Mouse (Mus musculus): ENCODE measurements around the gene Khdc4.

The Khdc4 gene

DNA sequence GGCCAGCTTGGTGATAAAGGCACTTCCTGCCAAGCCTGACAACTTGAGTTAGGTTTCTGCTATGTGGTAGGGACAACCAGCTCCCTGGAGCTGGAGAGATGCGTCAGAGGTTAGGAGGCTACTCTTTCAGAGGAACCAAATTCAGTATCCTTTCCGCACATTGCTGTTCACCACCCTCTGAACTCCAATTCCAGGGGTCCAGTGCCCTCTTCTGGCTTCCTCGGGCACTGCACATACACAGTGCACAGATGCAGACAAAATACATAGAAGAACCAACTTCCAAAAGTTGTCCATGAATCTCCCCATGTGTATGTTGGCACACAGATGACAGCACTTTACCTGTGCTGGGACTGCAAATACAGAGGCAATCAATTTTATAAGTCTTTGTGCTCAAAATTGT lies 53.0 kb downstream of the Khdc4 start:
- DNase-seq, result peak; percentile 80

- DNase-seq, result no peak
These were observed 54.5 kb downstream of the Khdc4 start for GRCm38 (mm10) chr3:88740147-88740546.

DNA sequence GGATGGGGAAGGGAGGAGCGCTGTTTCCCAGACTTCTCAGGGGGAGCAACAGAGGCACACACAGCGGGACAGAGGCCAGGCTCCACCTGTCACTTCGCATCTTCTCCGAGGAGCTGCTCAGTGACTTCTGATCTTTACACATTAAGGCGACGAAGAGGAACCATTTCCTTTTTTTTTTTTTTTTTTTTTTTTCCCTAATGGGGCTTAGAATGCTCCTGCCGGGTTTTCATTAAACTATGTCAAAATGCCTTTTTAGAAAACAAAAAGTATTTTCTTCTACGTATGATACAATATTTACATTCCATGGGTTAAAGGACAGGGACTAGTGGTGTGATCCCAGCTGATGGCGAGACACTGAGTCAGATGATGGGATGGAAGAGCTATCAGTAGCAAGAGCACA lies 59.9 kb downstream of the Khdc4 start:
- DNase-seq, result no peak

DNA sequence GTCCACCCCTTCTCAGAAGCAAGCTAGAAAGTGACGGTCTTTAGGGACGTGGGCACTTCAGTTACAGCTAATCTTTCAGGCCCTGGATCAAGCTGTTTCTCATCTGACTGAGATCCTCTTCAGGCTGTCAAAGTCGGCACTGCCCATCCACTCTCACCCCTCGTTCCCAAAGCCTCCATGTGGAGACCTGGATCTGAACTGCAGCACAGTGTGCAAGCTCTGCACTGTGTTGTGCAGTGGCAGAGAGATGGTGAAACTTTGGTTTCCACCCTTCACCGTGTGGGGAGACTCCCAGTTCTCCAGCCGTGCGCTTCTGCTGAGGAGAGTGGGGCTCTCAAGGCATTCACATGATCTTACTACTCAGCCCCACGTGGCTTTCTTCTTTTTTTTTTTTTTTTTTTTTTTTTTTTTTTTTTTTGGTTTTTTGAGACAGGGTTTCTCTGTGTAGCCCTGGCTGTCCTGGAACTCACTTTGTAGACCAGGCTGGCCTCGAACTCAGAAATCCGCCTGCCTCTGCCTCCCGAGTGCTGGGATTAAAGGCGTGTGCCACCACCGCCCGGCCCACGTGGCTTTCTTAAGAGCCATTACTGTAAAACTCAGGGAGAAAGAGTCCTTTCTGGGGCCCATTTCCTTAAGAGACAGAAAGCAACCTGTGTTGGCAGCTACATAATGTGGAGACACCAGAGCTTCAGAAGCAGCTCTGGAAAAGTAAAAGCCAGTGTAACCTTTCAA lies 60.7 kb downstream of the Khdc4 start:
- DNase-seq, result no peak

GRCm38 (mm10) chr3:88746871-88747231 lies 61.2 kb downstream of the Khdc4 start:
- DNase-seq, result no peak

DNA sequence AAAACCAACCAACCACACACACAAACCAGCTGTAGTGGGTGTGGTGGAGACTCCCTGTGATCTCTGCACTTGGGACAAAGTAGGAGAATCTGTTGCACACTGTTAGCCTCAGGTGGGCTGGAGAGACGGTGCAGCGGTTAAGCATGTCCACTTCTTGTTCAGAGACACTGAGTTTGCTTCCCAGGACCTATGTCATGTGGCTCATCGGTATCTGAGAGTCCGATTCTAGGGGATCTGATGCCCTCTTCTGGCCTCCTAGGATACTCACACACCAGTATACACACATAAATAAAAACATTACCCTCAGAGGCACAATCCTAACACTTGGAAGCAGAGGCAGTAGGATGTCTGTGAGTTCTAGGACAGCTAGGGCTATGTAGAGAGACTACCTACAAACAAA lies 68.7 kb downstream of the Khdc4 start:
- DNase-seq, result no peak

DNA sequence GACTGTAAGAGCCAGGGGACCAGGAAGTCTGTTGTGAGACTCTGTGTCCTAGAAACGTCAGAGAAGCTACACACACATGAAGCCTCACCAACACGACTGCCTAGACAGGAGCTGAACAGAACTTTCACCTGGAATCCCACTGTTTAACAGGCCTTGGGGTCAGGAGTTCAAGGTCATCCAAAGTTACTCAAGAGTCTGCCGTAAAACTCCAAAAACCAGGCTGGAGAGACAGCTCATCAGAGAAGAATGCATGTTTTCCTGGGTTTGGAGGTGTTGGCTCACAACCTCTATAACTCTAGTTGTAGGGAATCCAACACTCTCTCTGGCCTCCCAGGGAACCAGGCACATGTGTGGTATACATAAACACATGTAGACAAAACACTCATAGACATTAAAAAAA lies 69.9 kb downstream of the Khdc4 start:
- no peak for DNase-seq

- DNase-seq, result no peak
These were observed 70.7 kb downstream of the Khdc4 start for GRCm38 (mm10) chr3:88756276-88756675.

GRCm38 (mm10) chr3:88758045-88758500 lies 72.5 kb downstream of the Khdc4 start:
- peak; percentile 80 for DNase-seq

GRCm38 (mm10) chr3:88761619-88762018 lies 76.0 kb downstream of the Khdc4 start:
- DNase-seq, result no peak

DNA sequence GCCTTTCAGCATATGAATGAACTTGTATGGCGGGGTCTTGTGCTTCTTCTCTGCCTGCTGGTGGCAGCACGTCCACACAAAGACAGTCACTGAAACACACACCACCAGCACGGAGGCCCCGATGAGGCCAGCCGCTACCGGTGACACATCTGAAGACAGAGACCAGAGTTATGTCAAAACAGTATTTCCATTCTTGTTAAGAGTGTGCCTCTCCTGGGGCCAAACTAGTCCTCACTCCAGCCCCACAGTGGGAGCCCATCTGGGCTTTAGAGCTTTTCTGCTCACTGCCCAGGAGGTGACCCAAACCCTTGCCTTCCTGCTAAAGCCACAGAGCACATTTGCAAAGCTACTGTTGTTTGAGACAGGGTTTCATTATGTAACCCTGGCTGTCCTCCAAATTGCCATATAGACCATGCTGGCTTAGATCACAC lies 76.8 kb downstream of the Khdc4 start:
- no peak for DNase-seq
